Mouse (Mus musculus): ENCODE results near the gene Tmem200c. TPM values are rescaled to one million over a fixed set of nuclear protein-coding genes. Genes with fewer than 3 reads are reported as not detected.

Gene Tmem200c
- polyA plus RNA-seq, 1 experiment: not detected

GRCm38 (mm10) chr17:68883474-68884083 is 57.2 kb downstream of the Tmem200c start:
- Histone ChIP-seq H3K27me3 (ENCODE audit: control insufficient read depth) (no peaks in the 10 kb centered on the region), H3K36me3 (ENCODE audit: control insufficient read depth) (no peaks in the 10 kb centered on the region), H3K4me3 (replicated peaks) (no peak overlapping the region), H3K4me1 (ENCODE audit: control insufficient read depth) (no peaks in the 10 kb centered on the region), H3K9me3 (ENCODE audit: control insufficient read depth, low read length) (no peaks in the 10 kb centered on the region)
- no peak for TF ChIP-seq TAL1 (IDR thresholded peaks at IDR 0.05; ENCODE audit: low read length)
- TF ChIP-seq GATA1 (IDR thresholded peaks at IDR 0.05; ENCODE audit: low read length): no peak

GRCm38 (mm10) chr17:68890672-68891071 is 64.2 kb downstream of the Tmem200c start:
- H3K27me3 ChIP-seq (ENCODE audit: control insufficient read depth): no peaks in the 10 kb centered on the region
- H3K36me3 ChIP-seq (ENCODE audit: control insufficient read depth): no peaks in the 10 kb centered on the region
- no peaks in the 10 kb centered on the region for H3K4me1 ChIP-seq (ENCODE audit: control insufficient read depth)
- no peak for TF ChIP-seq TAL1 (IDR thresholded peaks at IDR 0.05; ENCODE audit: low read length)
- no peak for TF ChIP-seq GATA1 (IDR thresholded peaks at IDR 0.05; ENCODE audit: low read length)
- no peak overlapping the region for H3K4me3 ChIP-seq (replicated peaks)
- peaks cover 9% of the 10 kb centered on the region; the same call in 1 of the 2 replicates for H3K9me3 ChIP-seq (ENCODE audit: control insufficient read depth, low read length)

Other genes with a start within 250 kb of the Tmem200c start
- gene Epb41l3, start 249.1 kb downstream of the Tmem200c start, polyA plus RNA-seq (2012): 0.12 TPM in 1 of 2 replicates, not detected in the other

Measured in erythroblast, embryonic 14.5 days (primary cell).